Mouse (Mus musculus) forebrain, embryonic 14.5 days (tissue): ENCODE results near the gene Scgb2b3. TPM values are rescaled to one million over a fixed set of nuclear protein-coding genes. Genes with fewer than 3 reads are reported as not detected.

ENCODE experiments used
- ATAC-seq: fragments of 200-750 bp; cut with Nextera tagmentation; 2 replicates; pipeline ENCODE4 v1.8.0; 2017; ENCODE audit warnings: mild to moderate bottlenecking, moderate library complexity
- DNase-seq: peaks from one replicate; pipeline ENCODE4 v3.0.0-alpha.2; 2015; ENCODE audit warnings: low spot score
- H3K27ac ChIP-seq: fragments of 300-500 bp; sonication (generic); 2 replicates; pipeline ENCODE4 v1.5.1; 2014; ENCODE audit warnings: low read depth, mild to moderate bottlenecking, control low read depth, low read length, moderate library complexity
- H3K27me3 ChIP-seq: fragments of 300-500 bp; sonication (generic); replicated peaks from 2 replicates; pipeline ENCODE4 v1.6.1; 2014; ENCODE audit warnings: low read length, control low read depth, mixed read lengths; ENCODE audit not compliant: control insufficient read depth, insufficient read depth
- H3K36me3 ChIP-seq: fragments of 300-500 bp; sonication (generic); 2 replicates; pipeline ENCODE4 v1.6.1; 2014; ENCODE audit warnings: low read length, control low read depth; ENCODE audit not compliant: control insufficient read depth, insufficient read depth
- H3K4me1 ChIP-seq: fragments of 300-500 bp; sonication (generic); 2 replicates; pipeline ENCODE4 v1.6.1; 2014; ENCODE audit warnings: antibody characterized with exemption, low read length, control low read depth; ENCODE audit not compliant: control insufficient read depth, insufficient read depth
- H3K4me2 ChIP-seq: fragments of 300-500 bp; sonication (generic); 2 replicates; pipeline ENCODE4 v1.6.1; 2014; ENCODE audit warnings: mild to moderate bottlenecking, control low read depth, low read length
- H3K4me3 ChIP-seq: fragments of 300-500 bp; sonication (generic); 2 replicates; pipeline ENCODE4 v1.5.1; 2014; ENCODE audit warnings: low read depth, low read length, control low read depth
- H3K9ac ChIP-seq: fragments of 300-500 bp; sonication (generic); 2 replicates; pipeline ENCODE4 v1.6.1; 2014; ENCODE audit warnings: mild to moderate bottlenecking, low read length, control low read depth, moderate library complexity
- H3K9me3 ChIP-seq: fragments of 300-500 bp; sonication (generic); replicated peaks from 2 replicates; pipeline ENCODE4 v1.6.1; 2016; ENCODE audit warnings: low read length, control low read depth, mixed read lengths; ENCODE audit not compliant: control insufficient read depth
- whole genome bisulfite sequencing: fragments of 180-500 bp; shearing (Covaris S2); extraction: QIAGEN DNeasy Blood & Tissue Kit; methylation state at CpG from one replicate; pipeline ENCODE4 v1.1.7; 2014; 5-methylcytosine and 5-hydroxymethylcytosine counted together
- polyA plus RNA-seq: library from polyadenylated mRNA; unstranded; fragments of >200 nt; fragmentation: Nextera tagmentation; extraction: Ambion mirVana; gene quantifications from 2 replicates; pipeline ENCODE4 v1.2.1, GENCODE M21; 2014

Scgb2b3 gene
- polyA plus RNA-seq, result not detected in 2 replicates

- Histone ChIP-seq H3K9ac (no peak within 1 kb of the TSS), H3K4me1 (no peaks in the 10 kb centered on the region), H3K9me3 (0 out of 2 replicates have a peak, but pooled peaks cover 3% of the 10 kb centered on the region), H3K4me3 (no peak within 1 kb of the TSS), H3K36me3 (no peaks in the 10 kb centered on the region), H3K27ac (no peak within 1 kb of the TSS), H3K4me2 (no peak within 1 kb of the TSS), H3K27me3 (no peaks in the 10 kb centered on the region)
- DNase-seq, result no peak
- no peak for ATAC-seq
- 66% methylated on average over 4 of the region's 4 CpGs for WGBS
Observed at GRCm38 (mm10) chr7:31362022-31362560, at the start of gene Scgb2b3. Gene Scgb2b3, minus strand, starts transcription at chr7:31362072.

GRCm38 (mm10) chr7:31375292-31375691, 13.4 kb upstream of the Scgb2b3 start, which contains the start of gene Scgb1b3:
Gene Scgb1b3, plus strand, starts transcription at chr7:31375592.
- H3K9ac ChIP-seq, result no peak within 1 kb of the TSS
- no peak within 1 kb of the TSS for H3K4me3 ChIP-seq
- peaks cover 13% of the 10 kb centered on the region; the same call in 1 of the 2 replicates for H3K9me3 ChIP-seq
- WGBS, result 74% methylated on average over 3 of the region's 3 CpGs
- no peak for ATAC-seq
- no peak within 1 kb of the TSS for H3K27ac ChIP-seq
- H3K27me3 ChIP-seq, result no peaks in the 10 kb centered on the region
- H3K4me1 ChIP-seq, result no peaks in the 10 kb centered on the region
- no peaks in the 10 kb centered on the region for H3K36me3 ChIP-seq
- no peak for DNase-seq
- no peak within 1 kb of the TSS for H3K4me2 ChIP-seq

Other genes starting within 250 kb of the Scgb2b3 start
- gene Hpn, start 246.8 kb downstream of the Scgb2b3 start, polyA plus RNA-seq, result not detected in 2 replicates
- gene Scn1b, start 235.1 kb downstream of the Scgb2b3 start, polyA plus RNA-seq, result 2.8 and 4.4 TPM in 2 replicates
- gene Gramd1a, start 206.2 kb downstream of the Scgb2b3 start, polyA plus RNA-seq, result 150 and 200 TPM in 2 replicates
- not detected in 2 replicates for gene Scgb2b2, start 71.6 kb downstream of the Scgb2b3 start, polyA plus RNA-seq
- not detected in 2 replicates for gene Scgb1b2, start 70.3 kb downstream of the Scgb2b3 start, polyA plus RNA-seq
- not detected in 2 replicates for gene Scgb1b3, start 13.5 kb upstream of the Scgb2b3 start, polyA plus RNA-seq